Mouse (Mus musculus) embryonic facial prominence, embryonic 11.5 days (tissue): ENCODE results near the gene Arntl2. TPM values are rescaled to one million over a fixed set of nuclear protein-coding genes. Genes with fewer than 3 reads are reported as not detected.
"Not testable (repeated sequence)": the region's sequence is repeated elsewhere in the genome, so short reads cannot be mapped to it uniquely, and the experiment has no call there.

ENCODE experiments used
- ATAC-seq: fragments of 200-750 bp; cut with Nextera tagmentation; replicated peaks from 2 replicates; pipeline ENCODE4 v1.8.0; 2017; ENCODE audit warnings: low read depth; ENCODE audit not compliant: insufficient number of reproducible peaks, low FRiP score, low TSS enrichment
- DNase-seq: peaks from one replicate; pipeline ENCODE4 v3.0.0-alpha.2; 2015; ENCODE audit warnings: low spot score
- H3K27ac ChIP-seq: fragments of 300-500 bp; sonication (generic); replicated peaks from 2 replicates; pipeline ENCODE4 v1.5.1; 2014; ENCODE audit warnings: mild to moderate bottlenecking, low read depth, low read length, control low read depth
- H3K27me3 ChIP-seq: fragments of 300-500 bp; sonication (generic); 2 replicates; pipeline ENCODE4 v1.6.1; 2014; ENCODE audit warnings: mild to moderate bottlenecking, low read length, moderate library complexity, mixed read lengths; ENCODE audit not compliant: control insufficient read depth, insufficient read depth
- H3K36me3 ChIP-seq: fragments of 300-500 bp; sonication (generic); replicated peaks from 2 replicates; pipeline ENCODE4 v1.6.1; 2014; ENCODE audit warnings: low read depth, mild to moderate bottlenecking, low read length, moderate library complexity, mixed read lengths; ENCODE audit not compliant: control insufficient read depth, insufficient read depth
- H3K4me1 ChIP-seq: fragments of 300-500 bp; sonication (generic); 2 replicates; pipeline ENCODE4 v1.6.1; 2014; ENCODE audit warnings: low read length, mixed read lengths; ENCODE audit not compliant: control insufficient read depth, insufficient read depth
- H3K4me2 ChIP-seq: fragments of 300-500 bp; sonication (generic); 2 replicates; pipeline ENCODE4 v1.6.1; 2014; ENCODE audit warnings: low read depth, mild to moderate bottlenecking, control low read depth, low read length, moderate library complexity
- H3K4me3 ChIP-seq: fragments of 300-500 bp; sonication (generic); 2 replicates; pipeline ENCODE4 v1.5.1; 2014; ENCODE audit warnings: low read depth, low read length, control low read depth
- H3K9ac ChIP-seq: fragments of 300-500 bp; sonication (generic); replicated peaks from 2 replicates; pipeline ENCODE4 v1.6.1; 2014; ENCODE audit warnings: mild to moderate bottlenecking, control low read depth, low read length
- H3K9me3 ChIP-seq: fragments of 300-500 bp; sonication (generic); replicated peaks from 2 replicates; pipeline ENCODE4 v1.6.1; 2016; ENCODE audit warnings: mild to moderate bottlenecking, low read length, inconsistent platforms, mixed read lengths; ENCODE audit not compliant: control insufficient read depth
- WGBS: fragments of 180-500 bp; shearing (Covaris S2); extraction: QIAGEN DNeasy Blood & Tissue Kit; methylation state at CpG from one replicate; pipeline ENCODE4 v1.1.7; 2014; 5-methylcytosine and 5-hydroxymethylcytosine counted together
- polyA plus RNA-seq: library from polyadenylated mRNA; unstranded; fragments of >200 nt; fragmentation: Nextera tagmentation; extraction: Ambion mirVana; gene quantifications from 2 replicates; pipeline ENCODE4 v1.2.1, GENCODE M21; 2014

The Arntl2 gene
- polyA plus RNA-seq, 1 experiment from 2014 or later: 2.7 TPM

DNA sequence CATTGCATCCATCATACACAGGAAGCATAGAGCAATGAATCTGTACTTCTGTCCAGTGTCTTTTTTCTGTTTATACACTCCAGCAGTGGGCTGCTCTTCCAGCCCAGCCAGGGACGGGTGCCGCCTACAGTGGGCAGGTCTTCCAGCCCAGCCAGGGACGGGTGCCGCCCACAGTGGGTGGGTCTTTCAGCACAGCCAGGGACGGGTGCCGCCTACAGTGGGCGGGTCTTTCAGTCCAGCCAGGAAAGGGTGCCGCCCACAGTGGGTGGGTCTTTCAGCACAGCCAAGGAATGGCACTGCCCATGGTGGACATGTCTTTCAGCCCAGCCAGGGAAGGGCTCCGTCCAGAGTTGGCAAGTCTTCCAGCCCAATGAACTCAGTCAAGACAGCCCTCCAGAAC, 59.3 kb downstream of the Arntl2 start:
- H3K4me3 ChIP-seq: no peak overlapping the region
- no peaks in the 10 kb centered on the region for H3K36me3 ChIP-seq
- H3K27me3 ChIP-seq: no peaks in the 10 kb centered on the region
- no peak overlapping the region for H3K9ac ChIP-seq
- H3K4me2 ChIP-seq: no peak overlapping the region; the same call in 1 of the 2 replicates
- H3K4me1 ChIP-seq: no peaks in the 10 kb centered on the region
- DNase-seq (no peak), ATAC-seq (peak; percentile 64; the same call in 1 of the 2 replicates)
- WGBS: 96% methylated on average over 9 of the region's 9 CpGs
- H3K9me3 ChIP-seq: no peaks in the 10 kb centered on the region; the same call in 1 of the 2 replicates
- no peak overlapping the region for H3K27ac ChIP-seq

DNA sequence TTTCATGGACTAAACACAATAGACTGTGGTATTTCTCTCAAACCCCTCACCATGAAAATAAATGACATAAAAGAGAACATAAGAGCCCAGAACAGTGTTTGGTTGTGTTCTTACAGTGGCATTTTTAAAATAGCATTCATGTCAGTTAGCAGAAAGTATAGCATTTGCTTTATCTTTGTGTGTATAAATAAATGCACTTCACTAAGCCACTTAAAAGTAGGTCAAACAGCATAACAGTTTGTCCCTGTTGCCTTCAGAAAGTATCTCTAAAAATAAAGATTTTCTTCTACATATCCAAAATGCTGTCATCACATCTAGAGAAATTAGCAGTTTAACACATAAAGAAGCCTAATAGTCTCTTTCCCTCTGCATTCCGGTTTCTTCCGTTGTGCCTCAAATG, 61.5 kb downstream of the Arntl2 start:
- ATAC-seq: no peak
- Histone ChIP-seq H3K4me2 (no peak overlapping the region), H3K9me3 (no peaks in the 10 kb centered on the region; the same call in 1 of the 2 replicates), H3K27ac (no peak overlapping the region), H3K4me1 (no peaks in the 10 kb centered on the region), H3K4me3 (no peak overlapping the region), H3K27me3 (no peaks in the 10 kb centered on the region), H3K36me3 (no peaks in the 10 kb centered on the region), H3K9ac (no peak overlapping the region)
- DNase-seq: no peak
- WGBS: 96% methylated on average over 2 of the region's 2 CpGs

- no peak for ATAC-seq
- no peak overlapping the region for H3K9ac ChIP-seq
- 89% methylated on average over 2 of the region's 2 CpGs for WGBS
Observed at GRCm38 (mm10) chr6:146863154-146863553, 67.3 kb downstream of the Arntl2 start.

GRCm38 (mm10) chr6:146864370-146864769, 68.5 kb downstream of the Arntl2 start:
- not testable (repeated sequence) for H3K9ac ChIP-seq, H3K4me2 ChIP-seq, H3K4me3 ChIP-seq, DNase-seq, H3K4me1 ChIP-seq, H3K9me3 ChIP-seq, H3K27ac ChIP-seq, ATAC-seq, H3K36me3 ChIP-seq, H3K27me3 ChIP-seq
- 98% methylated on average over 4 of the region's 5 CpGs for WGBS

More at GRCm38 (mm10) chr6:146863154-146863553, 67.3 kb downstream of the Arntl2 start:
- no peak overlapping the region for H3K4me2 ChIP-seq
- no peaks in the 10 kb centered on the region for H3K4me1 ChIP-seq
- no peak for DNase-seq
- no peaks in the 10 kb centered on the region for H3K36me3 ChIP-seq
- H3K4me3 ChIP-seq: no peak overlapping the region
- H3K9me3 ChIP-seq: no peaks in the 10 kb centered on the region
- H3K27ac ChIP-seq: no peak overlapping the region
- no peaks in the 10 kb centered on the region for H3K27me3 ChIP-seq

DNA sequence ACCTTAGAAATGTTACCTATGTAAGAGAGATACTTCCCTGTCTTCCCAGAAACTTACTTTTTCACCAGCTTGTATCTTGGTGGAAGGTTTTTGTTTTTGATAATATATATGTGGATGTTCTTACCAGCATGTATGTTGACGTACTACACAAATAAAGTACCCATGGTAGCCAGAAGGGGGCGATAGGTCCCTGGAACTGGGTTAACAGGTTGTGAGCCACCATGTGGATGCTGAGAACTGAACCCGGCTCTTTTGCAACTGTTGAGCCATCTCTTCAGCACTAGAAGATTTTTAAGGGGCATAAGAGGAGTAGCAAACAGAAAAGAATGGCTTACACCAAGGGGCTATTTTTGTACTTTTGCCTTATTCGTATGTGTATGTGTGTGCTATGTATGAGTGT, 69.8 kb downstream of the Arntl2 start:
- WGBS: 81% methylated on average over 4 of the region's 4 CpGs
- H3K27me3 ChIP-seq: no peaks in the 10 kb centered on the region
- no peak overlapping the region for H3K4me3 ChIP-seq

DNA sequence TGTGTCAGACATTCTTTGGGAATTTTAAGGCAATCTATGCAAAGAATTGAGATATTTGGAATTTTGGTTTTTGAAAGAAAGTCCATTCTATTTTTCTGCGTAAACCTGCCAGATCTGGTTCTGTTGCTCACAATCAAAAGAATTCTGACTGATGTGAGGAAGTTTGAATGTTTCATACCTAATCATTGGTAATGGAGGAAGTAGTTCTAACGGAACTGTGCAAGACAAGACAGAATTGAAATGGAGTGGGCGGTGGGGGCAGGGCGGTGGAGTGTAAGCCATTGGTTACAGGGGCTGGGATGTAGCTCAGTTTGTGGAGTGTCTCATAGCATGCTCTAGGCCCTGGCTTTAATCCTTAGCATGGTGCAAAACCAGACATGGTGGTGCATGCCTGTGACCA, 76.1 kb downstream of the Arntl2 start:
- DNase-seq: no peak
- Histone ChIP-seq H3K9ac (no peak overlapping the region), H3K27ac (no peak overlapping the region), H3K4me1 (no peaks in the 10 kb centered on the region), H3K9me3 (no peaks in the 10 kb centered on the region), H3K4me2 (no peak overlapping the region), H3K4me3 (no peak overlapping the region), H3K27me3 (no peaks in the 10 kb centered on the region; the same call in 1 of the 2 replicates), H3K36me3 (no peaks in the 10 kb centered on the region)
- no peak for ATAC-seq
- 93% methylated on average over 4 of the region's 4 CpGs for WGBS

More for the DNA sequence above, 69.8 kb downstream of the Arntl2 start:
- Histone ChIP-seq H3K4me1 (no peaks in the 10 kb centered on the region), H3K27ac (no peak overlapping the region), H3K9ac (no peak overlapping the region), H3K36me3 (no peaks in the 10 kb centered on the region), H3K9me3 (no peaks in the 10 kb centered on the region), H3K4me2 (no peak overlapping the region)
- no peak for ATAC-seq
- DNase-seq: no peak

GRCm38 (mm10) chr6:146874415-146874814, 78.6 kb downstream of the Arntl2 start:
- DNase-seq: no peak
- no peaks in the 10 kb centered on the region; the same call in 1 of the 2 replicates for H3K27me3 ChIP-seq
- H3K36me3 ChIP-seq: no peaks in the 10 kb centered on the region
- H3K27ac ChIP-seq: no peak overlapping the region
- WGBS: 88% methylated on average over 6 of the region's 6 CpGs
- H3K4me3 ChIP-seq: no peak overlapping the region
- no peak overlapping the region for H3K4me2 ChIP-seq
- ATAC-seq: no peak
- H3K9ac ChIP-seq: no peak overlapping the region
- H3K9me3 ChIP-seq: no peaks in the 10 kb centered on the region
- H3K4me1 ChIP-seq: no peaks in the 10 kb centered on the region

DNA sequence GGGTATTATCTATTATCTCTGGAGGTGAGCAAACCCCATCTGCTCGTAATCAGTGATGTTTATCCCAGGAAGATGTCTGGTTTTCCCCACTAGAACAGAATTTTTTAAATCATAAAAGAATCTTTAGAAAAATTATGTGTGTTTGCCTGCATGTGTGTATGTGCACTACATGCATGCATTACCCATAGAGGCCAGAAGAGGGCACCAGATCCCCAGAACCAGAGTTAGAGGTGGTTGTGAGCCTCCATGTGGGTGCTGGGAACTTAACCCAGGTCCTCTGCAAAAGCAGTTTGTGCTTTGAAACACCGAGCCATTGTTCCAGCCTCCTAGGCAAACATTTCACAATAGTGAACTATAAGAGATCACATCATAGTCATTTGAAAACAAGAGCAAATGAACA, 81.0 kb downstream of the Arntl2 start:
- 89% methylated on average over 2 of the region's 2 CpGs for WGBS
- no peak for DNase-seq
- no peaks in the 10 kb centered on the region; the same call in 1 of the 2 replicates for H3K27me3 ChIP-seq

More for the DNA sequence above, 81.0 kb downstream of the Arntl2 start:
- H3K4me1 ChIP-seq: no peaks in the 10 kb centered on the region
- H3K4me2 ChIP-seq: no peak overlapping the region
- no peak overlapping the region for H3K4me3 ChIP-seq
- no peaks in the 10 kb centered on the region for H3K36me3 ChIP-seq
- H3K27ac ChIP-seq: no peak overlapping the region
- H3K9ac ChIP-seq: no peak overlapping the region
- ATAC-seq: no peak
- no peaks in the 10 kb centered on the region for H3K9me3 ChIP-seq
